Mouse (Mus musculus) gastrocnemius, postnatal 14 days (tissue): ENCODE data around the gene Ncdn. TPM values are rescaled to one million over a fixed set of nuclear protein-coding genes. Genes with fewer than 3 reads are reported as not detected.

Experiments used
- DNase-seq: peaks from one replicate; pipeline ENCODE4 v3.0.0; 2021; ENCODE audit warnings: mixed read lengths
- intact Hi-C: fragments of 180-260 bp; cut with DNase I; formaldehyde crosslinking; loops from one replicate; pipeline ENCODE4 v1.15.1; 2025; ENCODE audit warnings: low total_unique reads
- total RNA-seq, 2 experiments: library from RNA; stranded (reverse); gene quantifications; 2 replicates each; pipeline ENCODE4 v1.2.3; 2021

Ncdn gene
- total RNA-seq, 2 experiments from 2014 or later: 7.4 to 10.6 TPM

- intact Hi-C loops: no loop called here
- no peak for DNase-seq
These were observed 17.7 kb downstream of the Ncdn start for GRCm38 (mm10) chr4:126735382-126736000.

- DNase-seq: no peak
- intact Hi-C loops: no loop called here
These were observed 18.4 kb downstream of the Ncdn start for GRCm38 (mm10) chr4:126734700-126735381.

- intact Hi-C loops: no loop called here
- DNase-seq: no peak
These were observed 19.1 kb downstream of the Ncdn start for GRCm38 (mm10) chr4:126734001-126734603.

GRCm38 (mm10) chr4:126732531-126733380 is 20.5 kb downstream of the Ncdn start:
- no peak for DNase-seq
- intact Hi-C loops: no loop called here

GRCm38 (mm10) chr4:126732111-126732510 is 21.1 kb downstream of the Ncdn start:
- intact Hi-C loops: no loop called here
- no peak for DNase-seq

- no peak for DNase-seq
- intact Hi-C loops: no loop called here
These were observed 45.8 kb downstream of the Ncdn start for GRCm38 (mm10) chr4:126707439-126707826.

GRCm38 (mm10) chr4:126706630-126707438 is 46.4 kb downstream of the Ncdn start:
- intact Hi-C loops: no loop called here
- DNase-seq: no peak

- DNase-seq: no peak
- intact Hi-C loops: no loop called here
These were observed 56.3 kb downstream of the Ncdn start for GRCm38 (mm10) chr4:126696908-126697307.

Other genes with a start within 250 kb of the Ncdn start
- gene Ago4, start 220.0 kb downstream of the Ncdn start, total RNA-seq: 1 to 10 TPM; 2.1 to 2.2 TPM
- 1 to 10 TPM; 2.1 to 2.5 TPM for gene Clspn, start 196.5 kb downstream of the Ncdn start, total RNA-seq
- gene 5730409E04Rik, start 143.6 kb downstream of the Ncdn start, total RNA-seq: 10 to 100 TPM; 13.0 to 13.6 TPM
- gene Psmb2, start 75.8 kb downstream of the Ncdn start, total RNA-seq: 10 to 100 TPM; 88.0 to 99.6 TPM
- gene Tfap2e, start 17.2 kb downstream of the Ncdn start, total RNA-seq: not detected
- gene AU040320, start 106 bp upstream of the Ncdn start, total RNA-seq: 10 to 100 TPM; 21.7 to 24.3 TPM
- 10 to 100 TPM; 15.5 to 18.7 TPM for gene Zmym4, start 214.7 kb upstream of the Ncdn start, total RNA-seq